Mouse (Mus musculus): ENCODE results near the gene Aff4.
"Not testable (repeated sequence)": the region's sequence is repeated elsewhere in the genome, so short reads cannot be mapped to it uniquely, and the experiment has no call there.

The Aff4 gene

DNA sequence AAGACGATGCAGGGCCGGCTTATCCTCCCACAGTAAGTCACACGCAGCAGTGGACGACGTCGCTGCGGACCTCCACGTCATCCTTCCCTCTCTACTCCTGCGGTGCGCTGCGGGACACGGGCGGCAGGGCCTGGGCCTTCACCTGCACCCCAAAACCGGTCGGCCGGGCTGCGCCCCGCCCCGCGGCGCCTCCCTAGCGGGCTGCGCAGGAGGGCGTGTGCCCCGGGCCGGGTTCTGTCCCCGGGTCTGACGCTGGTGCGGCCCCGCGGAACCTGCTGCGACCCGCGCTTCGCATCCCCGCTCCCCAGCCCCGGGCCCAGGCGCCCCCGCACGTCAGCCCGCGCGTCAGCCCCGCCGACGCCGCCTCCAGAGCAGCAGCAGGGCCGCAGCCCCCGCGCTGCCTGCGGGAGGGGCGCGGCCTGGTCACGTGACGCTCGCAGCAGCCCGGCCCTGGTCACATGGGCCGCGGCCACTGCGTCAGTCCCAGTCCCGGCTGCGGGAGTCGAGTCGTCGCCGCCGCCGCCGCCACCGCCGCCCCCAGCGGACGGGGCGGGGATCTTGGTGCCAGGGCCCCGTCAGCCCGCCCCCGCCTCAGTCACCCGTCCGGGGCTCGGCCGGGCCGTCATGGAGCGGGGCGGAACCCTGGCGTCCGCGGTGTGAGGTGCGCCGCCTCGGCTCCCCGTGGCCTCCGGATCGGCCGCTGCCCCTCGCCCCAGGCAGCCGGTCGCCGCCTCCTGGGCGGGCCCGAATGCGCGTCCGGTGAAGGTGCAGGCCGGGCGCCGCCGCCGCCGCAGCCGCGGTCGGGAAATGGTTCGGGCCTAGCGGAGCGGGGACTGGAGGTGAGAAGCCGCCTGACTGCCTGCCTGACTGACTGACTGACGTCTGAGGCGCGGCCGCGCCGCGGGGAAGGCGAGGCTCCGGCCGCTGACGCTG is at the start of gene Aff4:
Aff4 (plus strand) TSS at position 543 of the 933 bp plus-strand sequence.
- peak; percentile 70 to 73 for DNase-seq (ENCODE audit: low spot score in 2 of 2)

DNA sequence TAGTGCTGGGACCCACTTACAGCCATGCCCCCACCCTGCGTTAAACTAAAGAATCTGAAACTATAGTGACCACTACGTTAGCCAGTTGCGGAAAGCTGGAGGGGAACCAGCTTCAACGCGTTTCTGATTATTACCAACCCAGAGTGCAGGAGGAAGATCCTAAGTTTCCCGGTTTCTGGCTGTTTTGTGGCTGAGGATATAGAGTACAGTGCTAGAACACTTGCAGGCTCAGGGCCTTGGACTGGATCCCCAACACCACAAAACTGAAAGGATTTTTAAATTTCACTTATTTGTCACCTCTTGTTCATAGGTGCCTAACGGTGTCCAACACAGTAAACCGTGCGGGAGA is 49.5 kb upstream of the Aff4 start:
- no peak for DNase-seq (ENCODE audit: low spot score in 2 of 2)

DNA sequence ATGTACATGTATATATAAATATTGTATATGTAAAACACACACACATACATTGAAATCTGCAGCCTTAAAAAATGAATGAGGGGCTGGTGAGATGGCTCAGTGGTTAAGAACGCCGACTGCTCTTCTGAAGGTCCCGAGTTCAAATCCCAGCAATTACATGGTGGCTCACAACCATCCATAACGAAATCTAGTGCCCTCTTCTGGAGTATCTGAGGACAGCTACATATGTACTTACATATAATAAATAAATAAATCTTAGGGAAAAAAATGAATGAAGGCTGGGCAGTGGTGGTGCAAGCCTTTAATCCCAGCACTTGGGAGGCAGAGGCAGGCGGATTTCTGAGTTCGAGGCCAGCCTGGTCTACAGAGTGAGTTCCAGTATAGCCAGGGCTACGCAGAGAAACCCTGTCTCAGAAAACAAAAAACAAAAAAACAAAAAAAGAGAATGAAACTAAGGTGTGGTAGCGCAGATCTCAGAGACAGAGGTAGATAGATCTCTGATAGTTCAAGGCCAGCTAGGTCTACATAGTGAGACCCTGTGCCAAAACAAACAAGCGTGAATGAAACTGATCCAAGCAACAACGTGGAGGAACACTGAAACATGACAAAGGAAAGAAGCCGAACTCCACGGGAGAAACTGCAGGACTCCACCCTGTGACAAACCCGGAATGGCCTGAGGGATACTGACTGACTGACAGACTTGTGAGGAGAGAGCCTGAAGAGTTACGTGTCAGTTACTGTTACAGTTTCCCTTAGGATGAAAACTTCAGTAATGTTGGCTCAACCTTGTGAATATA is 46.4 kb upstream of the Aff4 start:
- no peak for DNase-seq (ENCODE audit: low spot score in 2 of 2)

DNA sequence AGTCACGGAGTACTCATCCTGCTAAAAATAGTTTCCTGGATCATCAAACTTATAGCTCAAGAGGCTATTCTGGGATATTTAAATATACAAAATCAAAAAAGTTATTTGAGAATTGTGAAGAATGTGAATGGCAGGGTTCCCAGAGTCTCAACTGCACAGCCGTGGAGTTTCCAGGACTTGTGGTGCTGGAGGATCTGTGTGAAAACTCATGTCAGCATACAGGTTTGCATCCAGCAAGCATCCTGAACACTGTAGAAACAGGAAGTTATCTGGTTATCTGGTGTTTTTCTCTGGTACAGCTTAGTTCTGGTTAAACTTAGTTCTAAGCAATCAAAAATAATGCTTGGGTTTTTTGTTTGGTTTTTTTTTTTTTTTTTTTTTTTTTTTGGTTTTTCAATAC is 43.7 kb upstream of the Aff4 start:
- no peak for DNase-seq (ENCODE audit: low spot score in 2 of 2)

DNA sequence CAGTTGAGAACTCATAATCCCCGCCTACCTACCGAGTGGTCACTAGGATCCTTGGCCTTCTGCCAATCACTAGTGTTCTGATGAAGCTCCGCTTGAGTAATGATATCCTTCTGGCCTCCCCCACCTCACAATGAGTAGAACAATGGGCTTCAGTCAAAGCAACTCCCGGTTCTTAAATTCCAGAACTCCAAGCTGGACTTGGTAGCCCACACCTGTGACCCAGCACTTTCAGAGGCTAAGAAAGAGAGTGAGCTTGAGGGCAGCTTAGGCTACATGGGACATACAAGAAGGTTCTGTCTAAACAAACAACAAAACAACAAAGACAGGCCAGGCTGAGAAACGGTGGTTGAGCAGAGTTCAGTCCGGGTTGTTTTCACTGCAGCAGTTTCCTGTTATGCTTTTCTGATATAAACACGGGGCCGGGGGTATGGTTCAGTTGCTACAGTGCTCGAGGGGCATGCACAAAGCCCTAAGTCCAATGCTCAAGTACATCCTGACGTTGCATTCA is 43.0 kb upstream of the Aff4 start:
- DNase-seq (ENCODE audit: low spot score in 2 of 2), result no peak

DNA sequence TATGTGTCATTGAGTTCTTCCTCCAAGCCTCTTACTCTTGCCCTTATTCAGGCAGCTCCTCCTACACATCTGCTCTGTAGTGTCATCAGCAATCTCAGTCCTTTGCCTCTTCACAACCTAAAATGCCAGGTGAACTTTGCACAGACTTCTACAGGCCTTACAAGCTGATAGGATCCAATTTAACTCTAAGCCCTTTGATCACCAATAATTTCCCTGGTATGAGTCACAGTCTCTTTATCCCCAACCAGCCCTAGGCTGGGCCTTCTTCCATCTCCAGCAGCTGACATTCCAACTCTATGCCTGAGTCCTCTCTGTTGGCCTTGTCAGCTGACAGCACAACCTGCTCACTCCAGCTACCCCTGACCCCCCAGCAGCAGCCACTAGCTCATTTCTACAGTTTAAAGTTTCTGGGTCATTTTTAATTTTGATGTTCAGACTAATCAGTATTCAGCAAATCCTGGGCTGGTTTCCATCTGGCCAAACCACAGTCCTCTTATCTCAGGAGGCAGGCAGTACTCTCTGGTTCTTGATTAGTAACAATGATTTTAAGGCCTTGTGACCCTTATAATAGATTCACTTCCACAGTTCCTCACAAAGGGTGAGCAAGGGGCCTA is 42.3 kb upstream of the Aff4 start:
- DNase-seq (ENCODE audit: low spot score in 2 of 2), result no peak

DNA sequence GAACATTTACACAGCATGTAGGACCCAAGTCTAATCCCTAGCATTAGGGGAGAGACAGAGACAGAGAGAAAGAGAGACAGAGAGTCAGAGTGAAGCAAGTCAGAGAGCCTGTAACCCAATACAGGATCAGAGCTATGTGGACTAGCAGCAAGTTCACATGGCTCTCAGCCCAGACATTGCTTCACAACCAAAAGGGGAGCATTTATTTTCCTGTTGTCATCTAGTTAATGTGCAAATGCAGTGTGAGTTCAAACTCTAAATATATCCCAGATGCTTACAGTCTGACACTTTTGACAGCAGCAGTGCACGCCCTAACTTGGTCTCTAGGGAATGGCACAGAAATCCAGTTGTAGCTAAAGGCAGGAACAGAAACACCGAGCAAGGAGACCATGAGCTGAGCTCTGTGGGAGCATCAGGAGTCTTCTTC is 41.7 kb upstream of the Aff4 start:
- DNase-seq (ENCODE audit: low spot score in 2 of 2), result no peak

DNA sequence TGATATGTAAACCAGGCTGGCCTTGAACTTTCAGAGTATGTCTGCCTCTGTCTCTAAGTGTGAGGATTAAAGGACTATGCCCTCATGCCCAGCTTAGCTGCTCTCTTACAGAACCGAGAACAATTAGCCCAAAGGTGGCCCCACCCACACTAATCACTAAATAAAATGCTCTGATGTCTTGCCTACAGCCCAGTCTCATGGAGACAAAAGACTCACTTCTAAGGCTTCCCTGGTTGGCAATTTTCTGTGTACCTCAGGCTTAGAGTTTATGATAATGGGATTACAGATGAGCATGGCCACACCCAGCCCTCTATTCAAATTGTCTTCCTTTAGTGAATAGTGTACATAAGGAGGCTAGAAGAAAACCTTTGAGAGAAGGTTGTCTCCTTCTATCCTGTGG is 39.2 kb upstream of the Aff4 start:
- DNase-seq (ENCODE audit: low spot score in 2 of 2), result no peak

DNA sequence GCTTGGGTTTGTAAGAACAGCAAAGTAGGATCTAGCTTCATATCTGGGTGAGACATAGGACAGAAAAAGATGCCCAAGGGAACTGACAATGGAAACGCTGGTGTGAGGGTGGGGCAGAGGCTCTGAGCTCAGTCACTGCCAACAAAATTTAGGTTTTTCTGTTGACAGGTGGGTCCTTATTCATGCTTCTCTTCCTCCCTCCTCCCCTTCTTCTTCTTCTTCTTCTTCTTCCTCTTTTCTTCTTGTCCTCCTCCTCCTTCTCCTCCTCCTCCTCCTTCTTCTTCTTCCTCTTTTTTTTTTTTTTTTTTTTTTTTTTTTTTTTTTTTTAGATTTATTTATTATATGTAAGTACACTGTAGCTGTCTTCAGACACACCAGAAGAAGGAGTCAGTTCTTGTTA is 37.8 kb upstream of the Aff4 start:
- not testable (repeated sequence) for DNase-seq (ENCODE audit: low spot score in 2 of 2)

DNA sequence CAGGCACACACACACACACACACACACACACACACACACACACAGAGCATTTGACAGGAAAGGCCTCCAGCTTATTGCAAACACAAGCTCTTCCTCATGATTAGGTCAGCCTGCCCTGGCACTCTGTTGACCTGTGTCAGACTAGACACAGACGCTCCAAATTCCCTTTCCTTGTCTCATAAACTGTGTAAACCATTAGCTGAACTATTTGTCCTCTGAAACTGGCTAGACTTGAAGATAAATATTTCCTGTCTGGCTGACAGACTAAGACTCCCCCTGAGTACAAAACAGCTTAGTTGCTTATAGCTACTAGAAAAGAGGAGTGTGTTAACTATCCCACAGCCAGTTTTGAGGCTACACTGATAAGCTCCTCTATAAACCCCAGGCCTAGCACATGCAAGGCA is 35.9 kb upstream of the Aff4 start:
- DNase-seq (ENCODE audit: low spot score in 2 of 2), result no peak

DNA sequence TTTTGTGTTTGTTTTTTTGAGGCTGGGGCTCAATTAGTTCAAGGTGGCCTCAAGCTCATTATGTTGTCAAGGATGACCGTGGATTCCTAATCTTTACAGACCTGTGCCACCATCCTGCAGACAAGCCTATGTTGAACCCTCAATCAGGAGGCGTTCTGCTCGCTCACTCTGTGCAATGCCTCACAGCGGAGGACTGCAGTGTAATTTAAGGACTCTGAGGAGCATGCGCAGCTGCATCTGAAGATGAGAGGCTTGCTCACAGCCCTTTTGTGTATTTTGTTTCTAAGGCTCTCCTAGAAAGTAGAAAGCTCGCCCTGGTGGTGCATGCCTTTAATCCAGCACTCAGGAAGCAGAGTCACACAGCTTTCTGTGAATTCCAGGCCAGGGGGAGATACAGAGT is 33.6 kb upstream of the Aff4 start:
- DNase-seq (ENCODE audit: low spot score in 2 of 2), result no peak

DNA sequence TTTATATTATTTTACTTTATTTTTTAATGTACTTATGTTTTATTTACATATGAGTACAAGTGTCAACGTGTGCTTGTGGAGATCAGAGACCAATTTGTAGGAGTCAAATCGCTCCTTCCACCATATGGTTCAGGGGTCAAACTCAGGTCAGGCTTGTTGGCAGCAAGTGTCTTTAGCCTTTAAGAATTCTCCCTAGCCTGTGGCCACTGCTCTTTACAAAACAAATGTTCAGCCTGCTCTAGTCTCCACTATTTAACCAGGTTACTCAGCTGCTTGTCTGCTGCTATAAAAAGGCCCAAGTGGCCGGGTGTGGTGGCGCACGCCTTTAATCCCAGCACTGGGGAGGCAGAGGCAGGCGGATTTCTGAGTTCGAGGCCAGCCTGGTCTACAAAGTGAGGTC is 32.6 kb upstream of the Aff4 start:
- DNase-seq (ENCODE audit: low spot score in 2 of 2), result no peak

DNA sequence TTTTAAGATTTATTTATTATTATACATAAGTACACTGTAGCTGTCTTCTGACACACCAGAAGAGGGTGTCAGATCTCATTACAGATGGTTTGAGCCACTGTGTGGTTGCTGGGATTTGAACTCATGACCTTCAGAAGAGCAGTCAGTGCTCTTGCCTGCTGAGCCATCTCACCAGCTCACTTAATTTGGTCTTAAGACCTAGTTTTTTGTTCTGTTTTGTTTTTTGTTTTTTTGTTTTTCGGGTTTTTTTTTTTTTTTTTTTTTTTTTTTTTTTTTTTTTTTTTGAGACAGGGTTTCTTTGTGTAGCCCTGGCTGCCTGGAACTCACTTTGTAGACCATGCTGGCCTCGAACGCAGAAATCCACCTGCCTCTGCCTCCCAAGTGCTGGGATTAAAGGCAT is 32.1 kb upstream of the Aff4 start:
- DNase-seq (ENCODE audit: low spot score in 2 of 2), result not testable (repeated sequence)

DNA sequence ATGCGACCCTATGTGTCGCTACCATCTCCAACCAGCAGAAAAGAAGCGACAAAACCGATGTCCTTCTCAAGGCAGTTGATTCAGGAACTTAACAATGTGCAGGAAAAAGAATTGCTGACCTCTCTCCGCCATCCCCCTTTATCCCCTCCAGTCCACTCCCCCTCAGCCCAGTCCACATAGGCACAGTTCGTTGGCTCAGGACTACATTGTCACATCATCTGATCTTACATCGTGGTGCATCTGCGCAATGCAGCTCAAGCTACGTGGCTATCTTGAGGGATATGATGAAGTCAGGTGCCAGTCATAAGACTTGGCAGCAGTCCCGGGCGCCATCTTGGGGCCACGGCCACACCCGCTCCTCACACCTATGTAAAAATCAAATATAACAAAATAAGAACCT is 30.8 kb upstream of the Aff4 start:
- DNase-seq (ENCODE audit: low spot score in 2 of 2), result not testable (repeated sequence)

DNA sequence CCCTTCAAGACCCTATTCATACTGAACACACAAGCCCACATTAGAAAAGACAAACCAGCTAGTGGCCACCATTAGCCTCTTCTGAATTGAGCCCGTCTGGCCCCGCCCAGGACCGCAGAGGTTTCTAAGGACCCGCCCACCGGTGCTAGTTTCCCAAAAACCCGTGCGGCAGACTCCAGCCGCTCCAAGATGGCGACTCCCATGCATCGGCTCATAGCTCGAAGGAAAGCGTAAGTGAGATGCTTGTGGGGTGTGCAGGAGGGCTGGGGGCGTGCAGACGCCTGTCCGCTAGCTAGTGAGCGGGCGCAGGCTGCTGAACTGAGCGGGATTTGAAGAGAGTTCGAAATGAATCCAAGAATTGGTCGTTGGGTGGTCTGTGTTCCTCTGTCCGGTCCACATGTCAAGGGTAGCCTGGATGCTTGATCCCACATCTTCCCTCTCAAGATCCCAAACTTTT is 26.1 kb upstream of the Aff4 start, which contains the start of gene Zcchc10:
Zcchc10 (plus strand) TSS at position 168 of the 457 bp plus-strand sequence.
- peak; percentile 69 to 77 for DNase-seq (ENCODE audit: low spot score in 2 of 2)

DNA sequence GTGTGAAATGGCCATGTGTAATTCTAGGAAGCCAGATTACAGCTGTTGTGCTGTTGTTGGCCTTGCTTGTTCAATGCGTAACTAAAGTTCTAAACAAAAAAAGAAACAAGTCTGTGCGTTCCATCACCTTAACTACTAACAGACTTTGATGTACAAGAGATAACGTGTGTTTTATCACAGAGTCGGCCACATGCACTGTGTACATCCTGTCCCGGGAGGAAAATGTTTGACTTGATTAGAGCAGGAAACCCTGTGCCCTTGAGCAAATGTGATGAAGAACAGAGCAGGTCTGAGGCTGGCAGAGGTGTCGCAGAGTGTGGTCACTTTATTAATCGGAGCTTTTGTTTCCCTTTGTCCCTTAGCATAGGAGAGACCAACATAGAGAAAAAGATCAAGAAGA is 20.3 kb upstream of the Aff4 start:
- no peak for DNase-seq (ENCODE audit: low spot score in 2 of 2)

DNA sequence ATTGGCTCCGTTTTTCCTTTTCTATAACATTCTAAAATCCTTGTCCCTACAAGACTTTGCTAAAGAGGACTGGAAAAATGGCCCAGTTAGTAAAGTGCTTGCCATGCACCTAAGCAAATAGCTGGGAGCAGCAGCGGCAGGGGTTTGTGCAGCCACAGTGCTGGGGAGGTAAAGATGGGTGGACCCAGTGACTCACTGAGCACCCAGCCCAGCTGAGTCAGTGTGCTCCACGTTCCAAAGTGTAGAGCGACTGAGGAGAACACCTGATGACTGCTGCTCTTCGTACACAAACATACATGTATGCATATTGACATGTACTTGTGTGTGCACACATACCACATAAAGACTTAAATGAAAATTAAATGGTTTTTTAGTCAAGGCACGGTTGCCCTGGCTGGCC is 19.5 kb upstream of the Aff4 start:
- no peak for DNase-seq (ENCODE audit: low spot score in 2 of 2)

DNA sequence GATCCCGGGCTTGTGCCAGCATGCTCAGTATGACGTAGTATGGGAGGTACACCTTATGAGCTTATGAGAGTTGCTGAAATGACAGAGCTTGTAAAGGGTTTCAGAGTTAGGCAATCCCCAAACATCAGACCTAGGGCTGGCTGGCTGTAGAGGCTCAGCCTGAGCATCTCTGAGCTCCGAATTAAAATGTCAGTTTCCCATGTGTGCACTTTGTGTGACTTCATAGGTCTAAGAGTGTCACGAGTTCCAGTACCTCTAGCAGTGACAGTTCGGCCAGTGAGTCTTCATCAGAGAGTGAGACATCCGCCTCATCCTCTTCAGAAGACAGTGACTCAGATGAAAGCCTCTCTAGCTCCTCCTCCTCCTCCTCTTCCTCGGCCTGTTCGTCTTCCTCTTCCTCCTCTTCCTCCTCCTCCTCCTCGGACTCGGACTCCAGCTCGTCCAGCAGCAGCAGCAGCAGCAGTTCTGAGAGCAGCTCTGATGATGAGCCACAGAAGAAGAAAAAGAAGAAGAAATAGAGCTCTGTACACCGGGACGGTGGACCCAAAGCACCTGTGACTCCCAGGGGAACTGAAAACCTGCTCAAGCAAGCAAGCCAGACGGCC is 18.5 kb upstream of the Aff4 start:
- DNase-seq (ENCODE audit: low spot score in 2 of 2), result no peak

DNA sequence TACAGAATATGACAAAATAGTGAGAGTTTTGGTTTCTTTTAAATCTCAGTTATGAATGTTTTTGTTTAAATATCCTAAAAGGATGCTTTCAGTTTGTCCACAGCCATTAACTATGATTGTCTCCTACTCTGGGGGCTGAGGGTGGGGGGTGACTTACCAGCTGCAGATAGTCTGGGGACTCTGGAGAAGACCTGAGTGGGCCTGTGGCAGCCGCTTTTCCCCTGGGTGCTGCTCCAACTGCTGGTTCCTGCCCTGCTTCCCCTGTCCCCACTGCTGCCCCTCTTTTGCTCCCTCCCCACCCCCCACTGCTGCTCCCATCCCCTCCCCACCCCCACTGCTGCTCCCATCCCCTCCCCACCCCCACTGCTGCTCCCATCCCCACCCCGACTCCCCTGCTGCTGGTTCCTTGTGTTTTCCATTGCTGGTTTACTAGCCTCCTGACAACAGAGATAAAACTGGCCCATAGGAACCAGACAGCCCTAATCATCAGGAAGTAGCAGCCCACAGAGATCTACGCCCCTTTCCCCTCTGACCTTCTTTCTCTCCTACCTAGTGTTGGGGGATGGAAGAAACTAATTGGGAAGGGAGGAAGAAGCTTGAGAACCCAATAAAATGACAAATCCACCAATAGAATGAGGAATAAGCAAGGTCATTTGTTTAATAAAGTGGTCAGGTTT is 15.0 kb upstream of the Aff4 start:
- no peak for DNase-seq (ENCODE audit: low spot score in 2 of 2)

DNA sequence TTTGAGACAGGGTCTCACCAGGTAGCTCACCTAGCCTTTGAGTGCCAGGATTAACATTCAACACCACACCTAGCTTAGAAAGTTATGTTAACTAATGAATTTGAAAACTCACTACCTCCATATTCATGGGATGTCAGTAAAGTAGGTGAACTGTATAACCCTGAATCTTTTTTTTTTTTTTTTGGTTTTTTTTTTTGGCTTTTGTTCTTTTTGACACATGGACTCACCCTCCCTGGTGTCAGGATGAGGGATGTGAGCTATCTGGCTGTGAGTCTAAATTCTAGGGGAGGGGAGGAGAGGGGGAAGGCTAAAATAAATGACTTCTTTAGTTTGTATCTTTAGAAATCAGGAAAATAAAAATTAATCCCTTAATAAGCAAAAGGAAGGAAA is 14.5 kb upstream of the Aff4 start:
- no peak for DNase-seq (ENCODE audit: low spot score in 2 of 2)

DNA sequence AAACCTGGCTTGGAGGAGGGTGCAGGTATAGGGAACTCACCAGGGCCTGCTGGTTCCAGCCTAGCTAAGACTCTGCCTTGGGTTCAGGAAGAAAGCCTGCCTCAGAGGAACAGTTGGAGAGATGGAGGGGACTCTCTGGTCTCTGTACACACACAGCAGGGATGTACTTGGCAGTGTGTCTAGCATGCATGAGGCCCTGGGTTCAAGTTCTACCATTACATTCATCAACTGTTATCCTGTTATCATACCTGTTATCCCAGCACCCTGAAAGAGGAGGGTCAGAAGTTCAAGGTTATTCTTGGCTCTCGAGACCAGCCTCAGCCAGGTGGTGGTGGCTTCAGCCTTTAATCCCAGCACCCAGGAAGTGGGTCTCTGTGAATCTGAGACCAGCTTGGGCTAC is 13.7 kb upstream of the Aff4 start:
- no peak for DNase-seq (ENCODE audit: low spot score in 2 of 2)

Data from thymus, postnatal 10 days (tissue).